ENCODE assay signal across 8 mouse cellular contexts in genomic region chrX:36327491-36328255, GRCm38 (mm10). TPM values are rescaled to one million over a fixed set of nuclear protein-coding genes. Genes with fewer than 3 reads are reported as not detected.
DNase-seq lines count a peak whose midpoint lies in the region; ATAC-seq and TF ChIP-seq lines count a peak whose summit lies in the region.

No protein-coding gene starts in this region.

- no peaks in the 10 kb centered on the region for H3K36me3 ChIP-seq in embryonic facial prominence, embryonic 12.5 days
- H3K36me3 ChIP-seq in lung, postnatal 0 days (ENCODE audit: insufficient read depth, low read length): no peaks in the 10 kb centered on the region

- no peak overlapping the region for H3K9ac ChIP-seq in embryonic facial prominence, embryonic 12.5 days
- H3K9ac ChIP-seq in lung, postnatal 0 days (replicated peaks; ENCODE audit: low read depth): no peak overlapping the region

- no peaks in the 10 kb centered on the region for H3K4me1 ChIP-seq in embryonic facial prominence, embryonic 12.5 days
- no peaks in the 10 kb centered on the region for H3K4me1 ChIP-seq in lung, postnatal 0 days (ENCODE audit: insufficient read depth, low read depth, low read length)

- peak overlapping the region; percentile 40 for H3K4me3 ChIP-seq in embryonic facial prominence, embryonic 12.5 days
- H3K4me3 ChIP-seq in lung, postnatal 0 days (ENCODE audit: low read depth, low read length): peak overlapping the region; percentile 42

- peaks cover 45% of the 10 kb centered on the region for H3K27me3 ChIP-seq in embryonic facial prominence, embryonic 12.5 days
- no peaks in the 10 kb centered on the region for H3K27me3 ChIP-seq in lung, postnatal 0 days (replicated peaks; ENCODE audit: insufficient read depth, low read length)

- H3K27ac ChIP-seq in embryonic facial prominence, embryonic 12.5 days: no peak overlapping the region
- H3K27ac ChIP-seq in lung, postnatal 0 days (ENCODE audit: low read length): no peak overlapping the region

- no peak for TF ChIP-seq EP300 in lung, postnatal 0 days (IDR thresholded peaks at IDR 0.05)

- DNase-seq in B cell, adult 2 months: peak; percentile 5 to 15
- peak; percentile 42 for DNase-seq in adrenal gland, postnatal 10 days
- peak; percentile 29 to 42 for DNase-seq in heart, postnatal 14 days
- DNase-seq in layer of hippocampus, adult 9-10 months (ENCODE audit: low spot score): peak; percentile 24
- DNase-seq in lung, postnatal 0 days (ENCODE audit: low spot score): peak; percentile 34
- peak; percentile 38 for DNase-seq in ovary, postnatal 36 days (ENCODE audit: low spot score)

- WGBS in embryonic facial prominence, embryonic 12.5 days: 12% methylated on average over 19 of the region's 20 CpGs
- WGBS in lung, postnatal 0 days: 26% methylated on average over 17 of the region's 20 CpGs

- peak overlapping the region; percentile 72 for H3K4me2 ChIP-seq in embryonic facial prominence, embryonic 12.5 days (replicated peaks)
- H3K4me2 ChIP-seq in lung, postnatal 0 days (replicated peaks; ENCODE audit: low read depth, low read length): peak overlapping the region; percentile 70

- H3K9me3 ChIP-seq in embryonic facial prominence, embryonic 12.5 days: no peaks in the 10 kb centered on the region
- H3K9me3 ChIP-seq in lung, postnatal 0 days (ENCODE audit: low read length): no peaks in the 10 kb centered on the region

- TF ChIP-seq CTCF in lung, postnatal 0 days (IDR thresholded peaks at IDR 0.05): peak; percentile 47

- intact Hi-C loops in heart, postnatal 14 days (cut with DNase I): loop anchor here (5.0 kb wide), 1 partner anchor 100 kb away; no protein-coding TSS in a partner anchor

- ATAC-seq in embryonic facial prominence, embryonic 12.5 days (ENCODE audit: insufficient number of reproducible peaks, insufficient read depth, low FRiP score, low TSS enrichment): no peak
- ATAC-seq in lung, postnatal 0 days: no peak
- ATAC-seq in monocyte, adult 5-6 weeks (replicated peaks; ENCODE audit: insufficient number of reproducible peaks, low FRiP score, low TSS enrichment, poor library complexity, severe bottlenecking): no peak

RNA-seq across cellular contexts. Expression of gene Lonrf3, which starts 0.5 kb away (rescaled TPM):
- total RNA-seq in adrenal gland, postnatal 10 days (2021): 1 to 10 TPM; 4.9 to 5.8 TPM
- 0.50 and 0.59 TPM in 2 replicates for polyA plus RNA-seq in embryonic facial prominence, embryonic 12.5 days (2016; fragmentation: Nextera tagmentation; extraction: Ambion mirVana)
- 1 to 10 TPM; 1.7 to 1.8 TPM for total RNA-seq in heart, postnatal 14 days (2021)
- polyA plus RNA-seq in lung, postnatal 0 days (2015; fragmentation: Nextera tagmentation; extraction: Ambion mirVana): 0.60 and 1.1 TPM in 2 replicates
- 1.7 to 2.6 TPM in 2 of 3 replicates, not detected in the other for total RNA-seq in monocyte, adult 5-6 weeks (2017)
